Mouse (Mus musculus) urinary bladder, postnatal 14 days (tissue): ENCODE results near the gene Grm4.

ENCODE experiments used
- DNase-seq: peaks from one replicate; pipeline ENCODE4 v3.0.0; 2021; ENCODE audit warnings: low spot score

Grm4 gene

DNA sequence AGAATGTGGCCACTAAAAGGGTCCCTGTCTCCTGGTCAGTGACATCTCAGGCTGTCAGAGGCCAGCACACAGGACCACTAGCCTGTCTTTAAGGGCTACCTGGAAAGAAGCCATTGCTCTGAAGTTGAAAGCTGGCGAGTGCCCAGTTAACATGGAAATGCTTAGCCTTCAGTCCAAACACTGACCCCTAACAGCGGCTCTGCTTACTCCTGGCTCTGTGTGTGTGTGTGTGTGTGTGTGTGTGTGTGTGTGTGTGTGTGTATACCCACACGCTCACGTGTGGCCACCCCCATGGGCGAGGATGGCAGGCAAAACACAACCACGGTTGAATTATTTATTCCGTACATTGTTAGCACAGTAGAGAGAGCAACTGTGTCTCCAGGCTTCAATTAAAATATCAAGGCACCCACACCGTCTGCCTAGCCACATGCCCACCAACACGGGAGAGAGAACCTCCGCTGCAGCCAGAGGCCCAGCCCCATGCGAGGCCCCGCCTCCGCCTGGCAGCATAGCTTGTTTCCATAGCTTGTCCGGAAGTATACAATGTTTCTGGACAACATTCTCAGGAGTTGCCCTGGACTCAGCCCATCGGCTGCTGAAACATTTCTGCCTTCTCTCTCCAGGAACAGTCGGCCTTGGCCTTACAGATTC, 32.9 kb downstream of the Grm4 start:
- no peak for DNase-seq

DNA sequence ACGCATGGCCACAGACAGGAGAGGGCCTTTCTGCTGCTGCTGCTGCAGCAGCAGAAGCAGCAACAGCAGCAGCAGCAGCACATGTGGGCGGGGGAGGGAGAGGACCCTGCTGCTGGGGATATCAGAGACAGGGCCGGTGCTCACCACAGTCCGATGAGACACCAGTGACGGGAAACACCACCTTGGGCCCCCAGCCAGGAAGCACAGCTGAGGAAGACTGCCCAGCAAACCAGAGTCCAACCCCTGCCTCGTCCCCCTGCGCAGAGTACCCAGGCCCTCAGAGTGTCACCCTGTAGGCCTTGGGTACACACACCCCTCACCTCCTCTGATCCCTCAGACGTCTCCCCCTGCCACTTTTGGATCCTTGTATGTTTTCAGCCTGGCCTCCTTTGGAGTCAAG, 35.3 kb downstream of the Grm4 start:
- DNase-seq = no peak

- DNase-seq = no peak
Observed at GRCm38 (mm10) chr17:27483571-27483970, 37.6 kb downstream of the Grm4 start.

DNA sequence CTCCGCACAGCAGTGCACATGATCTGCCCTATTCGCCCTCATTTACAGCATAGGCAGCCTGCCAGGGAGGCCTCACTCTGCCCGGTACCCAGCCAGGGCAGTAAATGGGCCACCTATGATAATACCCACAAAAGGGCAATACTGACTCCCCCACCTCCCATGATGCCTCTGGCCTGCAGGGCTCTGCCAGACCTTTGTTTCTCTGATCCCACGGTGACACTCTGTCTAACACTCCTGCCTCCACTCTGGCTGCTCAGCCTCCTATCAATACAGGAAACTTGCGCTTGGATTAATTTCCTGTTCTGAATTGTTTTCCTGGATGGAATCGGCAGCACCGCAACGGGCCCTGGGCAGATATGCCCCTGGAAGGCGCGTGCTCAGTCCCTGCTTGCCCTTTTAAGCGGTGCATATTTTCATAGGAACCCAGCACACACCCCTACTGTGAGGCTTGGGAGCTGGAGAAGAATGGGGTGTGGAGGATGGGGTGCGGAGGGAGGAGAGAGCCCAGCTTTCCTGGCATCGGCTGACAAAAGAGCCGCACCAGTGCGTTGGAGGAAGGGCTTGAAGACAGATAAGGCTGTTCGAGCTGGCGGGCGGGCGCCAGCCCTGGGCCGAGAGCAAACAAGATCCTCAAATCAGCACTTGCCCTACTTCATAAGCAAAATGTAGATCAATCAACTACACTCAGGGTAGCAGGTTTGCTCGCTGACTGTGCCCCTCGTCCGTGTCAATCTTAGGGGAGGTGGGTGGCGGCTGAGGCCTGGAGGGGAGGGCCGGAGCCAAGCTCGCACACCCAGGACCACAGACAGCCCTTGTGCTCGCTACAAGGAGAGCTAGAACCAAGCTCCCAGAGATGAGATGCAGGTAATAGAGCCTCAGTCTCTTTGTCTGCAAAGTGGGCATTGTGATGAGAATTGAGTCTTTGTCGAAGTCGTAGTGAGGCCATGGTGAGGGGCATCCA, 40.8 kb downstream of the Grm4 start:
- DNase-seq = peak; percentile 45

DNA sequence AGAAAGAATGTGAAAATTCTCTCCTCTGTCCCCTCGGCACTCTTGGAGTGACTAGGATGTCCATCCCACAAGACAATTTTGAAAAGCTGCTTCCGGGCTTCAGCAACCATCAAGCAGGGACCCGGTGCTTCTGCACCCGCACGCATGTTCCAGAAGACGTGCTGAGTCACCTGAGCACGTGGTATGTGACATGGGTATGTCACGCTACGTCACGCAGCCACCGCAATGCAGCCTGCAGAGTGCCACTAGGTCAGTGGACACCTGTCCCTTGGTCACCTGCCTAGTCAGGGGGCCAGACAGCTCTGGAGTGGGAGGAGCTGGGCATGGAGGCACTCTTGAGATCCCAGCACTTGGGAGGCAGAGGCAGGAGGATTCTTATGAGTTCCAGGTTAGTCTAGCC, 45.6 kb downstream of the Grm4 start:
- no peak for DNase-seq

GRCm38 (mm10) chr17:27466620-27467019, 54.6 kb downstream of the Grm4 start:
- peak; percentile 57 for DNase-seq

GRCm38 (mm10) chr17:27465924-27466323, 55.3 kb downstream of the Grm4 start:
- DNase-seq = no peak

GRCm38 (mm10) chr17:27464327-27464962, 56.8 kb downstream of the Grm4 start:
- DNase-seq = no peak

DNA sequence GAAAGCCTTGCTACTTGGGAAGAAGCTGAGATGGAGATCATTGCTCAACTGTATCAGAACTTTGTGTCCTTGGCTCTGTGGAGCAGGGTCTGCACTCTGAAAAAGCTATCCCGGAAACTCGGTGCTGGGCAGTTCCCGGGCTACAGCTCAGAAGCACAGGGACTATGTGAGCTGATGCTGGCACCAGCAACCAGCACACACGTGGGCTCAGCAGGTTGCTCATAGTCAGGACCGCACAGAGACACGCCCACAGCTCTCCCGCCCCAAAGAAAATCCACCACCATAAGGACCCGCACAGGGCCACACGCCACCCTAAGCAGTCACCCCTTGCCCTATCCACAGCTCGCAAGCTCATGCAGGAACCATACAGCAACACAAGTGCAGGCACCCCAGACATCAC, 61.2 kb downstream of the Grm4 start:
- no peak for DNase-seq

DNA sequence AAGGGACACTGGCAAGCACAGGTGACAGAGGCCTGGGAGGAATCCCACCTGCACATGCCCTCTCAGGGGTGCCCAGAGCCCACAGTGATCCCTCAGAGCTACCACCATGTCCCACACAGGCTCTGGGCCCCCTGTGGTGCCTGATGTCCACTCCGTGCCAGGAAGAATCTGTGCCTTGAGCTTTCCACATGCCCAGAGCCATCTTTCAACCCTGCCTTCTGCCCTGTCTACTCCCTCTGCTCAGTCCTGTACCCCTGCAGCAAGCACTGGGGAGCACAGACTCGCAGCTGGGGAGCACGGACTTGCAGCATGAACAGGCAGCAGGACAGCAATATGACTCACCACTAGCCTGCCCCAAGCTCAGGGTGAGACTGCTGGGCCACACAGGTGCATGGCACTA, 62.0 kb downstream of the Grm4 start:
- no peak for DNase-seq

- no peak for DNase-seq
Observed at GRCm38 (mm10) chr17:27457863-27458494, 63.2 kb downstream of the Grm4 start.

GRCm38 (mm10) chr17:27457038-27457577, 64.1 kb downstream of the Grm4 start:
- DNase-seq = no peak

DNA sequence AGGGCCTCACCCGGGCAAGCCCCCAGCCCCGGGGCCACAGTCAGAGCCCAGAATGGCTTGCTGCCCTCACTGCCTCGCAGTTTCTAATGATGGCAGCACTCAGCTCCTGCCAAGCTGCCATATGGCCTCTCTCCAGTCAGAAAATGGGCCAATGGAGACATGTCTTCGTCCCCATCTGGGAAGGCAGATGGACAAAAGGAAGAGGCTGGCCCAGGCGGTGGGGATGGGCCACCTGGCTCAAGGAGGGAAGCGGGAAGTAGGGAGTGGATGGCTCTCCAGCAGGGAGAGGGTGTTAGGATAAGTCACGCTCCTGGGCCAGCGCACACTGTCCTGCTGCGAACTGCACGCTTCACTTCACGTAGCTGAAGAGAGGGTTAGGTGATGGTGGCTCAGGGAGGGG, 64.8 kb downstream of the Grm4 start:
- DNase-seq = no peak

DNA sequence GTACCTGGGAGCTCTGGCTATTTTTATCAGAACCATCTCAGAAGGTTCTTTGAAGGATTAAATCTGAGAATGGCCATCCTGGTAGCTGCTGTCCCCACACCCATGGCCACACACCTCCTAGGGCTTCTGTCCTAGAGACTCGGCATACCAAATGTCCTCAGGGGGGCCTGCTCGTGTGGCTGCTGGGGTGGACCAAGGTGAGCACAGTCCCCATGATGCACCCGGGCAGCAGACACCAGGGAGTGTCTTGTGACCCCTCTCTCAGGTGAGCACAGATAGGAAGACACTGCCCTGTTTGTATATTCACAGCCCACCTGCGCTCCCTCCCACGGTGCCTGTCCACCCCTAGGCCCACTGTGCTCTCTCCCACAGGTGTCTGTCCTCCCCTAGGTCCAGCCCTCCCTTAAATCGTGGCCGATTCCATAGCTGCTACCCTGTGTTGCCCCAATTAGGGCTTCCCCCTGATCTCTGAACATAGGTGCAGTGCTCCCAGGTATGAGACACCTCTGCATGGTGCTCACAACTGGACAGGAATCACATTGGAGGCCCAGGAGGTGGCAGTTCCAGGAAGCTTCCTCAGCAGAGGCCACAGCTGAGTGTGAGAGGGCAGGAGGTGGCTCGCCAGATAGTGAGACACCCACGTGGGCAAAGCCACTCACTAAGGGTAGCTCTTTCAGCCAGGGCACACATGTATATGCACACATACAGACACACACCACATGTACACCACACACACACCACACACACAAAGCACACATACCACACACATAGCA, 66.0 kb downstream of the Grm4 start:
- DNase-seq = no peak

DNA sequence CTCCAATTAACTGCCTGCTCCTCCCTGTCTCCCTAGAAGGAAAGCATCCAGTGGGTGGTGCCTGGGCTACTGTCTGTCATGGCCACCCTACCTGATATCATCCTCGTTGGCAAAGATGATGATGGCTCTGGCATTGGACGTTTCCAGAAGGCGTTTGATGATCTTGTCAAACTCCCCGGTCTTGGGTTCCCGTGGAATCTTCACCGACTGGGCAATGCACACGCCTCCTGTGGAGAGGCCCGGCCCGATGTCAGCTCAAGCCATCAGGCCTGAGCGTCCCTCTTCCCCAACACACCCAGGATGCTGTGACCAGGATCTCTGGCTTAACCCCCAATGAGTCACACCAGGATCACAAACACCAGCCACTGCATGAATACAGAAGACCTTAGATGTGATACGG, 66.8 kb downstream of the Grm4 start:
- DNase-seq = no peak

GRCm38 (mm10) chr17:27453045-27453444, 68.2 kb downstream of the Grm4 start:
- DNase-seq = no peak

DNA sequence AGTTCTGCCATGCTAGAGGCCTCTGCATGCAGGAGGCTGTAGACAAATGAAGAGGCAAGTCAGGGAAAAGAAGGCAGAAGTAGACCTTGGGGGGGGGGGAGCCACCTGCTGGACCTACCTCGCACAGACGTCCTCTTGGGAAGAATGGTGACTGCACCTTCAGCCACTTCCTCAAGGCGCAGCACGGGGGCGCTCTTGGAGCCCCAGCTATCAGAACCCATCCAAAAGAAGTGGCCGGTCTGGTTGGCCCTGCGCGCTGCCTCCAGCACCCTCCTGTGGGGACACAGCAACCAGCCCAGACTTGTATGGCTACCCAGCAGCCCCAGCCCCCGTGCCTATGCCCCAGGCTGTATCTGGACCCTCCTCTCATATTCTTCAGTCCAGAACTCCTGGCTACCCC, 69.4 kb downstream of the Grm4 start:
- no peak for DNase-seq

- no peak for DNase-seq
Observed at GRCm38 (mm10) chr17:27451216-27451615, 70.0 kb downstream of the Grm4 start.

GRCm38 (mm10) chr17:27449757-27450330, 71.4 kb downstream of the Grm4 start:
- no peak for DNase-seq

DNA sequence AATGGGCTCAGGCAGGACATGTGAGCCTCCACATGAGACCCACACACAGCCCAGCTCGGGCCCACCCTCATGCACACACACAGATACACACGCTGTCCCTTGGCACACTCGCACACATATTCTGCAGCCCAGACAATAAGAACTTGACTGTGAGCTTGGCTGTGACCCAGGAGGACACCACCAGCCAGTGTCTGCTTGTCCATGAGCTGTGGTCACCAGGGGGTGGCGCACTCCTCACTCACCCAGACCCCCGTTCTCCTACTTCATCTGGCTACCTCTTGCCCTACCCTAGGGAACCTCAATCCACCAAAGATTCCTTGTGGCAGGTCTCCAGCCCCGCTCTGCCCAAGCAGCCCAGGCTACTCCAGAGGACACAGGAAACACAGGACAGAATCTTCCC, 72.5 kb downstream of the Grm4 start:
- no peak for DNase-seq
